ENCODE assay signal across 26 mouse cellular contexts in the genomic region with DNA sequence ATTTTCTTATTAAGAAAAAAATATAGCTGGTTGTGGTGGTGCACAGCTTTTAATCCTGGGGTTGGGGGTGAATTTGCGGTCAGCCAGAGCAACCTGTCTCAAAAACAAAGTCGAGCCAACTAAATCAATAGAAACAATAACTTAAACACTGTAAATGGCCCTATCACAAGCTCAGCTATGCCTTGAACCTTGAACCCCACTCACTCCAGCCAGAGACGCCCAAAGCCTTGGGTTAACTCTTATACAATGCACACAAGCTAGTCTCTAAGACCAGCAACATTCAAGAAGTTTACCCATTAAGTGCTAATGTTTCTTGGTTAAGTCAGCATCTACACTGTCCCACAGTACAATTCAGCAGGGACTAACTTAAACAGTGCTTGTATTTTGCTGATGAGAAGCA.
"Had no signal": no experiment of that assay in that cellular context is flagged by ENCODE, and none has a peak within 500 bp of the region (broad histone marks: within the 10 kb centered on the region; RNA-seq: fewer than 3 reads in every experiment).

No protein-coding gene starts in this region.

- H3K4me3 ChIP-seq: heart, embryonic 10.5 days; heart, embryonic 13.5 days; heart, embryonic 15.5 days; kidney, embryonic 15.5 days; left cerebral cortex, adult 2 months; limb, embryonic 10.5 days; limb, embryonic 12.5 days; liver, embryonic 13.5 days had no signal

- H3K36me3 ChIP-seq: heart, embryonic 10.5 days; heart, embryonic 13.5 days; heart, embryonic 15.5 days; kidney, embryonic 15.5 days; limb, embryonic 10.5 days; limb, embryonic 12.5 days; liver, embryonic 13.5 days had no signal

- H3K27me3 ChIP-seq: heart, embryonic 13.5 days; heart, embryonic 15.5 days; kidney, embryonic 15.5 days; limb, embryonic 12.5 days; liver, embryonic 13.5 days had no signal

- H3K27ac ChIP-seq: heart, embryonic 10.5 days; heart, embryonic 13.5 days; heart, embryonic 15.5 days; hindbrain, embryonic 14.5 days; kidney, embryonic 15.5 days; kidney, postnatal 0 days; left cerebral cortex, adult 2 months; limb, embryonic 10.5 days; limb, embryonic 12.5 days; liver, embryonic 13.5 days had no signal

- H3K4me2 ChIP-seq: heart, embryonic 13.5 days; heart, embryonic 15.5 days; hindbrain, embryonic 14.5 days; kidney, embryonic 15.5 days; limb, embryonic 12.5 days; liver, embryonic 11.5 days; liver, embryonic 13.5 days had no signal

- DNase-seq: forebrain, postnatal 0 days; gastrocnemius, postnatal 25 days; heart, adult 18-20 months; heart, postnatal 14 days; heart, postnatal 36 days; kidney, adult 11 months; kidney, adult 2 months; kidney, adult 9 months; kidney, postnatal 14 days; kidney, postnatal 36 days; layer of hippocampus, adult 9-11 months; layer of hippocampus, postnatal 36 days; liver; liver, embryonic 13.5 days had no signal

- H3K9me3 ChIP-seq: heart, embryonic 10.5 days; heart, embryonic 13.5 days; heart, embryonic 15.5 days; kidney, embryonic 15.5 days; limb, embryonic 10.5 days; limb, embryonic 12.5 days; liver, embryonic 13.5 days had no signal

- ATAC-seq: forebrain, postnatal 0 days; hindbrain, embryonic 16.5 days; inflammation-experienced regulatory T-cells, adult 6 months had no signal

- H3K9ac ChIP-seq: forebrain, postnatal 0 days; heart, embryonic 13.5 days; heart, embryonic 15.5 days; hindbrain, embryonic 14.5 days; kidney, embryonic 15.5 days; limb, embryonic 12.5 days; liver, embryonic 13.5 days had no signal
